Mouse (Mus musculus) embryonic stem cell, embryonic (primary cell): ENCODE data around the gene Cblc.

Source experiments
- CTCF ChIA-PET, 4 experiments: fragments of 300-600 bp in 2 of 4; fragments of 350-600 bp in 2 of 4; sonication (Branson Sonifier 250); formaldehyde crosslinking; loops; one replicate each; lab custom pipeline; 2022; ENCODE audit warnings: inconsistent platforms in 2 of 4; lab: Charles Lee
- POLR2A ChIA-PET, 4 experiments: fragments of 300-600 bp in 2 of 4; fragments of 350-600 bp in 2 of 4; sonication (Branson Sonifier 250); formaldehyde crosslinking; loops; one replicate each; lab custom pipeline; 2022; ENCODE audit warnings: antibody characterized with exemption in 4 of 4, inconsistent platforms in 1 of 4; lab: Charles Lee

Cblc gene

DNA sequence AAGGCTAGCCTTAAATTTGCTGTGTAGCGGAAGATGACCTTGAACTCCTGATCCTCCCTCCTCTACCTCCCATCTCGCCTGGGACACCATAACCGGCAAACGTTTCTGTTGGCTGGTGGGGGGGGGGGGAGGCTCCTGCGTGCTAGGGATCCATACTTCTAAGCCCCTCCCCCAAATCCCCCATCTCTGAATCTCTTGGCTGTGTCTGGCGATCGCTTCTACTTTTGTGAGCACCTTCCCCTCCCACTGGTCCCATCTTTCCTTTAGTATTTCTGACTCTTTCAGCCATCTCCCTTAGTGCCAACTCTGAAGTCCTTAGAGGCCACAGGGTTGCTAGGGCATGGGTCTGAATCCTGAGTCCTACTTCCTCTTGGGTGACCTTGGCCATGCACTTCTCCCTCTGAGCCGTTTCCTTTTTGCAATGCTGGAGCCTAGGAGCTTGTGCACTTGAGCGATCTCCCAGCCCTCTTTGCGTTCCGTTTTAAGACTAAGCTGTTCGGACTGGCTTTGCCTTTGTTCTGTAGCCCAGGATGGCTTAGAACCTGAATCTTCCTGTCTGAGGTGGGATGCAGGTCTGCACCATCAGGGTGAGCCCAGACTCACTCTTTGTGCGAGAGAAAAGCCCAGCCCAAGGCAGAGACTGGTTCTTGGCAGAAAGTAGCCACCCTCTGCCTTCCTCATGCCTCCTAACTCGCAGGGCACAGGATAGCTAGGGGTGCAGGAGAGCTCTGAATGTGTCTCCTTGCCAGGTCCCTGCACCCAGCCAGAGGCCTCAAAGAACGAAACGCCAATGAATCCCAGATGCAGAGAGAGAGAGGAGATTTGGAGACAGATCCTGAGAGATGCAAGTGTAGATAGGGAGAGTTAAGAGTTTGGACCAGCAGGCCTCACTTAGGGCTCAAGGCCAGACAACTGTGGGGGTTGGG is 26.9 kb upstream of the Cblc start:
- CTCF ChIA-PET, result interaction anchor here (0.5 to 2.5 kb wide), 30 partner anchors 8 to 155 kb away, joined by 3 to 11 read pairs (median 5); partner anchors contain the start of genes Cblc (in 1 of the 4), Gm19345 (in 1 of the 4) and Nectin2 (in 1 of the 4)
- POLR2A ChIA-PET, result interaction anchor here (0.5 to 7.3 kb wide), 54 partner anchors 8 to 769 kb away, joined by 3 to 171 read pairs (median 4); partner anchors contain the start of genes Apoc1 (in 2 of the 4), Apoe (in 2 of the 4), Tomm40 (in 2 of the 4) and Bcam (in 1 of the 4)

DNA sequence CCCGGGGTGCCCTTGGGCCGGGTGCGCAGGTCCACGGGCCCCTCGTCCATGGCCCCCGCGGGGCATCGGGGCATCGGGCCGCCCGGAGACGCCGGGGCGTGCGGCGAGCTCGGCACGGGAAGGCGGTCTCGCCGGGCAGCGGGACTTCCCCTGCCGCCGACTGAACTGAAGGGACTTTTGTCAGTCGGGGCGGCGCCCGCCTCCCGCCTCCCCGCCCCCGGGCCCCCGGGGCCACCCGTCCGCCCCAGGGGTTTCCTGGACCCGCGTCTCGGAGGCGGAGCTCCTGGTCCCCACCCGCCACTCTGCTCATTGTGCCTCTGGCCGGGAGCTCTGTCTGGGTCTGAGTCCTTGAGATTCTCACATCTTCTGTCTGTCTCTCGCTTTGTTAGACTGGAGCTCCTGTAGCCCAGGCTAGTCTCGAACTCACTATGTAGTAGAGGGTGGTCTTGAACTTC is 26.0 kb upstream of the Cblc start, which contains the start of gene Bcl3:
TSS of gene Bcl3 (minus strand) at position 167 of the 455 bp plus-strand sequence.
- ChIA-PET POLR2A (interaction anchor here (0.6 to 7.3 kb wide), 26 partner anchors 9 to 556 kb away, joined by 3 to 171 read pairs (median 5); partner anchors contain the start of genes Apoe (in 1 of the 4) and Tomm40 (in 1 of the 4)), CTCF (interaction anchor here in 3 of 4 experiments (0.6 to 2.0 kb wide), 11 partner anchors 11 to 32 kb away, joined by 3 to 11 read pairs (median 5); partner anchors contain the start of gene Cblc (in 1 of the 3))

DNA sequence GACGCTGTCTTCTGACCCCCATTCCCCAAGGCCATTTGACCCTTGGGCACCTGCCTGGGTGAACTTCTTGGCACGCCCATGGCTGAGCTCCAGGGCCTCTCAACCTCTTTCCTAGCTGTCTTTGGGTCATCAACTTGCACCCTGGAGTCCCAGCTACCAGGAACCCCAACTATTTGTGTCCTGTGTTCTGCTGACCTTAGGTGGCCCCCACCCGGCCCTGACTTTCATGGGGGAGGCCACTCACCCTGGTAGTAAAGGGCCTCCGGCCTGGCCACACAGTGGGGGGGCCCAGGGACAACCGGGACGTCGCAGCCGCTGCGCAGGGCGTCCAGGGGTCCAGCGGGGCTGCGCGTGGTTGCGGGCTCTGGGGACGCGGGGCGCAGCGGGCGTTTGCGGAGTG is 25.6 kb upstream of the Cblc start:
- CTCF ChIA-PET, result interaction anchor here in 3 of 4 experiments (0.8 to 2.0 kb wide), 8 partner anchors 10 to 32 kb away, joined by 3 to 11 read pairs (median 4); partner anchors contain the start of gene Cblc (in 1 of the 3)
- POLR2A ChIA-PET, result interaction anchor here (0.6 to 7.3 kb wide), 18 partner anchors 9 to 555 kb away, joined by 3 to 171 read pairs (median 6); partner anchors contain the start of gene Apoe (in 1 of the 4)

DNA sequence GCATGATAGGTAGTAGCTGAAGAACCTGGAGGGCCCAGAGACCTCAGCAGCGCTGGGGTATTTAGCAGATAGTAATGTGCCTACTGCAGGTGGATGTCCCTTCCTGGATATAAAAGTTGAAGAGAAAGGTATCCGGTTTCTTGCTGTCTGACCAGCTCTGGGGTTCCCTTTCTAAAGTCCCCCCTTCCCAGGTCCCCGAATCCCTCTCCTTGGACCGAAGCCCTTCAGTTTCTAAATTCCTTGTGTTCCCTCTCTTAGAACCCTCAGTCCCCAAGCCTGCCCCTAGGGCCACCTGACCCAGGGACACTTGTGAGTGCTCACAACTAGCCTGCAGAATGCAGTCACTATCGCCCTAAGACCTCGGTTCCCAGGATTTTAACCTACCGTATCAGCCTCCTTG is 25.0 kb upstream of the Cblc start:
- POLR2A ChIA-PET, result interaction anchor here in 2 of 4 experiments (0.9 to 7.3 kb wide), 10 partner anchors 8 to 122 kb away, joined by 3 to 171 read pairs (median 9); partner anchors contain the start of gene Apoe (in 1 of the 2)
- CTCF ChIA-PET, result interaction anchor here in 1 of 4 experiments (1.2 to 1.5 kb wide), 3 partner anchors 12 to 31 kb away, joined by 3 to 4 read pairs (median 4); no protein-coding TSS in a partner anchor

- CTCF ChIA-PET, result interaction anchor here in 2 of 4 experiments (1.0 to 1.2 kb wide), 8 partner anchors 11 to 120 kb away, joined by 3 to 6 read pairs (median 3); no protein-coding TSS in a partner anchor
Measured at GRCm38 (mm10) chr7:19820347-19821048, 23.9 kb upstream of the Cblc start.

GRCm38 (mm10) chr7:19818875-19819274 is 22.3 kb upstream of the Cblc start:
- CTCF ChIA-PET, result interaction anchor here in 3 of 4 experiments (0.9 to 1.5 kb wide), 4 partner anchors 22 to 29 kb away, joined by 3 to 6 read pairs (median 4); partner anchors contain the start of gene Cblc (in 1 of the 3)
- POLR2A ChIA-PET, result interaction anchor here (0.6 to 3.9 kb wide), 7 partner anchors 9 to 55 kb away, joined by 3 to 21 read pairs (median 5); no protein-coding TSS in a partner anchor

More at GRCm38 (mm10) chr7:19820347-19821048, 23.9 kb upstream of the Cblc start:
- POLR2A ChIA-PET, result interaction anchor here in 3 of 4 experiments (0.6 to 7.3 kb wide), 10 partner anchors 7 to 530 kb away, joined by 3 to 171 read pairs (median 6); partner anchors contain the start of gene Apoe (in 1 of the 3)

- ChIA-PET CTCF (interaction anchor here in 3 of 4 experiments (0.9 to 1.5 kb wide), 5 partner anchors 21 to 31 kb away, joined by 3 to 6 read pairs (median 5); partner anchors contain the start of gene Cblc (in 1 of the 3)), POLR2A (interaction anchor here in 3 of 4 experiments (0.6 to 10.5 kb wide), 9 partner anchors 6 to 49 kb away, joined by 3 to 171 read pairs (median 5); partner anchors contain the start of gene Bcl3 (in 1 of the 3))
Measured at GRCm38 (mm10) chr7:19818440-19818839, 21.8 kb upstream of the Cblc start.

- POLR2A ChIA-PET, result interaction anchor here (0.6 to 10.5 kb wide), 22 partner anchors 7 to 552 kb away, joined by 3 to 171 read pairs (median 5); partner anchors contain the start of genes Apoc1 (in 1 of the 4), Apoe (in 1 of the 4), Bcl3 (in 1 of the 4) and Tomm40 (in 1 of the 4)
Measured at GRCm38 (mm10) chr7:19817382-19818105, 20.9 kb upstream of the Cblc start.

DNA sequence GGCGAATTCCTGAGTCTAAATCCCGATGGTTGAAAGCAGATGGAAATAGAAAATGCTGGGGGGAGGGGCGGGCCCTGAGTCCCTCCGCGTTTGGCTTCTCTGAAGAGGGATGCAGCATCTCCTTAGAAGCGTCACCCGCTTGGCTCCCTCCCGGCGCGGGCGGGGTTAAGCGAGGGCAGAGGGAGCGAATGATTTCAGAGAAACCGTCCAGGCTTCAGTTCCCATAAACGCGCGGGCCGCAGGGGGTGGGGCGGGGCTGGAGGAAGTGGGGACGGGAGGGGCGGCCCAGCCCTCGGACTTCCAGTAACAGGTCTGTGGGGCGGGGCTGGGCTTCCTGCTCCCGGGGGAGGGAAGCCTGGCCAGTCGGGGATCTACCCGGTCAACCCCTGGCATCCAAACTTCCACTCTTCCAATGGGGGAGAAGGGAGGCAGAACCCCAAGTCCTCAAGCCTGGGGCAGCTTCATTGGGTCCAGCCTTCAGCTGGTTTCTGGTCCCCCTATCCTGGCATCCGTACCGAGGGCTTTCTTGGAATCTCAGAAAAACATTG is 19.7 kb upstream of the Cblc start:
- POLR2A ChIA-PET, result interaction anchor here (0.7 to 10.5 kb wide), 44 partner anchors 6 to 587 kb away, joined by 3 to 171 read pairs (median 5); partner anchors contain the start of genes Bcl3 (in 3 of the 4), Apoc1 (in 1 of the 4), Apoe (in 1 of the 4) and Bcam (in 1 of the 4)
- CTCF ChIA-PET, result interaction anchor here (0.6 to 4.0 kb wide), 17 partner anchors 7 to 685 kb away, joined by 3 to 13 read pairs (median 5); no protein-coding TSS in a partner anchor

More at GRCm38 (mm10) chr7:19817382-19818105, 20.9 kb upstream of the Cblc start:
- CTCF ChIA-PET, result interaction anchor here (0.6 to 1.5 kb wide), 13 partner anchors 14 to 412 kb away, joined by 3 to 6 read pairs (median 5); partner anchors contain the start of gene Cblc (in 2 of the 4)

DNA sequence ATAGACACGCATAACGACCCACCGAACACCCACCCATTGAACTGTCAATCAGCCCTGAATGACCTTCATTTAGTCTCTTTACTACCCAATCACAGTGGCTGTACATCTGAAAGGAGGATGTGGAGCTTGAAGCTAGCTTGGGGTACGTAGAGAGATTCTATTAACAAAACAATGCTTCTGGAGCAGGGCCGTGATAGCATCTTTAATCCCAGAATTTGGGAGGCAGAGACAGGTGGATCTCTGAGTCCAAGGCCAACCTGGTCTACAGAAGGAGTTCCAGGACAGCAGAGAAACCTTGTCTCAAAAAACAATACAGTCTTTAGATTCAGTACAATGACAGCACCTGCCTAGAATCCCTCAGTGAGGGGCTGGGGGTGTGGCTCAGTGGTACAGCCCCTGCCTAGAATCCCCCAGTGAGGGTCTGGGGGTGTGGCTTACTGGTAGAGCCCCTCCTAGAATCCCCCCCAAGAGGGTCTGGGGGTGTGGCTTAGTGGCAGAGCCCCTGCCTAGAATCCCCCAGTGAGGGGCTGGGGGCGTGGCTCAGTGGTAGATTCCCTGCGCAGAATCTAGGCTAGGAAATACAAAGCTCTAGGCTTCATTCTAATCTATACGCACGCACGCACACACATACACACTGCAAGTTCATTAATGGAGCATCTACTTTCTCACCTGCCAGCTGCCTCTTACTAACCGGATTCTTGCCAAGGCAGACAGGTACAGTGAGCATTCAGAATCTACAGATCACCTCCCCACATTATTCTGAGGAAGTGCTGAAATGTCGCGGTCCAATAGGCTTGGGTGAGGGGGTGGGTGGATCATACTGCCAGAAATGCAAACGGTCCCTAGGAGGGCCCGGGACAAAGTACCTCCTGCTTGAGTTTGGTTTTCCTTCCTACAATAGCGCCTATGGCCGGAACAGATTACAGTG is 19.0 kb upstream of the Cblc start:
- CTCF ChIA-PET, result interaction anchor here (0.6 to 4.0 kb wide), 30 partner anchors 8 to 684 kb away, joined by 3 to 18 read pairs (median 4); partner anchors contain the start of gene Cblc (in 1 of the 4)
- POLR2A ChIA-PET, result interaction anchor here (0.5 to 10.5 kb wide), 77 partner anchors 7 to 587 kb away, joined by 3 to 171 read pairs (median 4); partner anchors contain the start of genes Bcl3 (in 3 of the 4), Apoe (in 2 of the 4), Tomm40 (in 2 of the 4) and Apoc1 (in 1 of the 4)

DNA sequence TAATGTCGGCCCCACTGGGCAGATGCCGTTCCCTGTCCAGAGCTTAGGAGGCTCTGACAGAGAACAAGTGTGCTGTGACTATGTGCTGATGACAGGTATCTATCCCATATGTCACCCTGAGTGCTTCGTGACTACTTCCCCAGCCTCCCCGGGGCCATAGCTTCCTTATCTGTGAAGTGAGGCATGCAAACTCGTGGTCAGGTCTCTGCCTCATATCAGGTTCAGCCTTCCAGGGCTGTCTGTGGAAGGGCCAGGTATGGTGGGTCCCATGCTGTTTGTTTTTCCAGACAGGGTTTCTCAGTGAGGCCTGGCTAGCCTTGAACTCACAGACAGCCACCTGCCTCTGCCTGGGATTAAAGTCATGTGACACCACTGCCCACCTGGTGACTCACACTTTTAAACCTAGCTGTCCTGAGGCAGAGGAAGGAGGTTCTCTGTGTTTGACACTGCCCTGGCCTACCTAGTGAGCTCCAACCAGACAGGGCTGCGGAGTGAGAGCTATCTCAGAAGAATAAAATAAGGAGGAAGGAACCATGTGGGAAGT is 17.0 kb upstream of the Cblc start:
- POLR2A ChIA-PET, result interaction anchor here (0.6 to 10.5 kb wide), 27 partner anchors 8 to 126 kb away, joined by 3 to 171 read pairs (median 7); partner anchors contain the start of genes Bcl3 (in 4 of the 4), Apoe (in 2 of the 4), Bcam (in 1 of the 4) and Nectin2 (in 1 of the 4)
- CTCF ChIA-PET, result interaction anchor here in 3 of 4 experiments (0.5 to 4.0 kb wide), 9 partner anchors 11 to 470 kb away, joined by 3 to 18 read pairs (median 4); no protein-coding TSS in a partner anchor

- POLR2A ChIA-PET, result interaction anchor here (0.6 to 10.5 kb wide), 19 partner anchors 9 to 130 kb away, joined by 3 to 171 read pairs (median 8); partner anchors contain the start of genes Bcl3 (in 4 of the 4), Apoe (in 2 of the 4), Bcam (in 1 of the 4) and Cblc (in 1 of the 4)
- CTCF ChIA-PET, result interaction anchor here (0.5 to 4.0 kb wide), 9 partner anchors 11 to 469 kb away, joined by 3 to 13 read pairs (median 4); no protein-coding TSS in a partner anchor
Measured at GRCm38 (mm10) chr7:19813161-19813560, 16.6 kb upstream of the Cblc start.

- ChIA-PET POLR2A (interaction anchor here (0.7 to 10.5 kb wide), 17 partner anchors 8 to 162 kb away, joined by 3 to 171 read pairs (median 6); partner anchors contain the start of genes Bcl3 (in 3 of the 4), Bcam (in 1 of the 4) and Cblc (in 1 of the 4)), CTCF (interaction anchor here in 3 of 4 experiments (0.6 to 7.3 kb wide), 13 partner anchors 8 to 524 kb away, joined by 3 to 46 read pairs (median 4); no protein-coding TSS in a partner anchor)
Measured at GRCm38 (mm10) chr7:19811114-19811513, 14.5 kb upstream of the Cblc start.
